Mouse (Mus musculus): ENCODE measurements at regions not wholly inside any gene's neighbourhood (a gene's known extent, or its start where the extent isn't known, plus 50 kb on each side); places are given as distances from the start of the nearest gene placed in this dataset.

DNA sequence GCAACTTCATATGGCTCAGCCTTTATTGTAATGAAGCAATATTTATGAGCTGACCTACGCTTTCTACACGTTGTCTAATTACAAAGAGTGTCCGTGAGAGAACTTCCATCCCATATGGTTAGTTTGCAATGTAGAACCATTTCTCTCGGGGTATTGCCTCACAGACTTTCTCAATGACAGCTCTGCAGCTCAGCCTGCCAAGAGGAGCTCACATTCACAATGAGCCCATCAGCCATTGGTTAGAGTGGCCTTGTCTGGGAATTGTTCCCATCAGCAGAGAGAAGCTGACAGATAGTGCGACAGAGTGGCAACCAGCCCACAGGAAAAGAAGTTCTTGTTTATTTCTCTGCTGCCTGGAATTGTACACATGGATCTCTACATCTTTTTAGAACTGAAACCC lies 409.7 kb downstream of the Zfp704 start:
- ATAC-seq: no peak

DNA sequence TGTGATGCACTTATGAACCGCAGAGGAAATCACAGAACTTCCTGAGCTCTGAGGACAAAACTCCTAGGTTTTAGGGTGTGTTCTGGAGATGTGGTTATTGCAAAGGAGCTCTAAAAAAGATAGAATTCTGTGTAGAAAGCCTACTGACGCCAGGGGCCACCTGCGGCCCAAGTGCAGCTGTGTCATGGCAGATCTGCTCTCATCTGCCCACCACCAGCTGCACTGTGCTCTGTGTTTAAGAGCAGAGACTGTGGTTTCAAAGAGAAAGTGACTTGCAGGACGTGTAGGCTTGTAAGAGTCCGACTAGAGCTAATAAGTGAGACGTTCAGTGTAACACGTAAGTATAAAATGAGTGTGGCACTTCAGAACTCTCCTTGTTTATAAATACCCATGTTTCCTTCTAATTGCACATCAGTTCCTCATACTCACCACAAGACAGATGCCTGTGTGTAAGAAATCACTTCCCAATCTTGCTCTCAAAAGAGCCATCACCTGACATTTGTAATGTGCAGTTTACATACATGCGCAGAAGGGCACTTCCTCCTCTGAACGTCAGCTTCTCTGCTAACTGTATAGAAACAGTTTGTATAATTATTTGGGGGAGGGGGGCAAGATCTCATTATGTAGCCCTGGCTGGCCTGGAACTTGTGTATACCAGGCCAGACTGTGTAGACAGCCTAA lies 411.1 kb downstream of the Zfp704 start:
- peak; percentile 75 for ATAC-seq

DNA sequence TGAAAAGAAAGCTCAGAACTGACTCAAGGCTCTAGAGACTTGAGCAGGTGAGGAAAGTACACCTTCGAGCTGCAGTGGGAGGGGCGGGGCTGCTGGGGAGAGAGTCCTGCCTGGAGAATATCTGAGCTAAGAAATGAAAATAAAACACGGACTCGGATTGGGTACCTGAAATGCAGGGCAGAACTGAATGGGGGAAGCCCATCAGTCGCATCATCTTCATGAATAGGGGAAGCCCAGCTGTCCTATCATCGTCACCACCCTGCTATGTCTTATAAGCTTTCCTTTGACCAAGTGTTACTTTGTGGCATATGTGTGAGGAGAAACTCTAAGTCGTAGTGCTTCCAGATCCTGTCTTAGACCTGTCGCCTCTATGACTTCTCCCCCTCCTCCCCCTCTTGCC lies 414.1 kb downstream of the Zfp704 start:
- ATAC-seq: no peak

DNA sequence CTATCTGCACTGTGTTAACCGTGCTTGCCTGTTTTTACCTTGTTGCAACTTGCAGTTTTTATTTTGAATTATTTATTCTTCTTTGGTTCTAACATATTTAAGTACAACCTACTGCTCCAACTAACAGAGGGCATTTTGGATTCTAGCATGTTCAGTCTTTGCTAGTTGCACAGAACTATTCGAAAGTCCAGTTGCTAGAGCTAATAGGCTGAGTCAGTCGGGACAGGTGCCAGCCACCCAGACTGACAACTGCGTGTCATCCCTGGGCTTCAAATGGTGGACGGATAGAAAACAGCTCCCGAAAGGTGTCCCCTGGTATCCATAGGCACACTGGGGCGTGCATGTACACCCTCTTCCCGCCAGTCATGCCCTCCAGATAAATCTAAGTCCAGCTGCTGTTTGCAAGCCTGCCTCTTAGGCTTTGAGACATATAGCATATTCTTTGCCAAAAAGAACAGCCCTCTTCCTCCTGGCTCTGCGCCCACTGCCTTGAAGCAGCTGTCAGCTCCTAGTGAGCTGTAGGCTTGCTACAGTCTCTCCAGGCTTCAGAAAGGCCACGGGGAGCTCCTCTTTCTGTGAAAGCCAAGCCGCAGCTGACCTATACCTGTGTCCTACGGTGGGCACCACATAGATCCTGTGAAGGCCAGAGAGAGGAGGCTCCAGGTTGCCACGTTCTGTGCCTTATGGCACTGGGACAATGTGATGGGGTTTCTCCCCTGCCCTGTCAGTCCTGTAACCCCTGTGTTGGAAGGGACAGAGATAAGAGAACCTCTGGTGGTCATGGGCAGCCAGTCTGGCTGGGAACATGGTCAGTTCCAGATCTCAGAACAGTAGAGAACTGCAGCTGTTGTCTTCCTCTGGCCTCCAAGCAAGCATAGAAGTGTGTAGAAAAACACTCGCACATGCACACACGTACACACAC lies 420.3 kb downstream of the Zfp704 start:
- no peak for ATAC-seq

DNA sequence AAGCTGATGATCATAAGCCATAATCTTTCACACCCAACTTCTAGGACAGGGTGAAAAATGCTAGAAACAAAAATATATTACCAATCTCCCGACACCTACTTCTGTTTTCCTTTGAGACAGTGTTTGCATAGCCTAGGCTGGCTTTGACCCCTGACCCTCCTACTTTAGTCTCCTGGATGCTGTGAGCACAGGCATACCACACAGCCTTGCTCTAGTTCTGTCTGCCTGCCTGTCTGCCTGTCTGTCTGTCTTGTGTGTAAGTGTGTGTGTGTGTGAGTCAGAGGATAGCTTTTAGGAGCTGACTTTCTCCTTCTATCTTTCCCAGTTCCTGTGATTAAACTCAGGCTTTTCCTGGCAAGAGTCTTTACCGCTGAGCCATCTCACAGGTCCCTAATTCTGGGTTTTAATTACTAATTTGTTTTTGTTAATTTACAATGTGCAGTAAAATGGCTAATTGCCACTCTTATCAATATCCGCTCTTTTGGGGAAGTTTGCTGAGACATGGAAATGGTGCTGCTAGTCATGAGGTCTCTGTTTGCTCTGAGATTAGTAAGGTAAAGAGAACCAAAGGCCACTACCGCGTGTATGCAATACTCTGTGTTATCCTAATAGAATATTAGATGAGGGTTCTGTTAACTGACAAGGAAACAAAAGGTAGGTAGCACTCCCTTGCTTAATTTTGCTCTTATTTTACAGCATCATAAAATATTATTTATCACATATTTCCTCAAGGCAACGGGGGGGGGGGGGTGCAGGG lies 423.3 kb downstream of the Zfp704 start:
- no peak for ATAC-seq

DNA sequence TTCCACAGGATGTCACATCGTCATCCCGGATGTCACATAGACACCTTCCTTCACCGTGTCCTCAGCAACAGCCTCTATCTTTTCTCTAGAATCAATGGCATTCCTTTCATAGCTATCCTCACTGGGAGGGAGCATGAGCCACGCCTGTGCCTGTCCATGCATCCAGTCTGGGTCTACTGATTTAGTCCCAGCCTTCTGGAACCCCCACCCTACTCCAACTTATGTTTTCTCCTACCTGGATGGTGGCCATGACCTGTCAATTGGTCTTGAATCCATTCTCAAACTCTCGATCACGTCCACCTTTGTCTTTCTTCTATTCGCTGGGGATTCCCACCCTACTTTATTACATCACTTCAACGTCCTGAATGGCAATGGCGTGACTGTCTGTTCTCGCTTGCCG lies 428.3 kb downstream of the Zfp704 start:
- no peak for ATAC-seq

DNA sequence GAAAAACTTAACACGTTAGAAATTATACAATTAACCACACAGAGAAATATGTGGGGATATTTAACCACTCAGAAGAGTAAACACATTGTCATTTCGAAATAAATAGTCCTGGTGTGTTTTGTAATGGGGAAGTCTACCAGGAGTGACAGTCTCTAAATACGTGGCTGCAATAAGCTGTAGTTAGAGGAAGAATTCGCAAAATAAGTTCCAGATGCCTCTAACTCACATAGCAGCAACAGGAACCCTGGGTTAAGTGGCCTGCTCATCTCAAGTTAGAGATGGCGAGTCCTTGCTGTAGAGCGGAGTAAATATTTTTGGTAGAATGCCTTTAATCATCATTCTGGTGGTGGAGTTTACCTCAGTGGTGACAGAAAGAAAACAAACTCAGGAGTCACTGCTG lies 430.2 kb downstream of the Zfp704 start:
- ATAC-seq: no peak

DNA sequence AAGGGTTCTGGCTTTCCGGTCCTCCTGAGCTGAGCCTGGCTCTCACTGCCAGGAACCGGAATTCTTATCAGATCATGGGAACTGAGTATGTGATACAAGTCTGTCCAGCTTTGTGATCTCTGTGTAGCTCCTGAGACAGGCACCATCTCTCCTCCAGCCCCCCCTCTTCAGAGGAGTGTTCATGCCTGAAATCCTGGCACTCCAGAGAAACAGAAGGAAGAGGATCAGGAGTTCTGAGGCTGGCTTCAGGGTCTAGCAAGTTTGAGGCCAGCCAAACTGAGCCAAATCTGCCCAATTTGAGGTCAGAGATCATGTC lies 435.4 kb downstream of the Zfp704 start:
- no peak for ATAC-seq

DNA sequence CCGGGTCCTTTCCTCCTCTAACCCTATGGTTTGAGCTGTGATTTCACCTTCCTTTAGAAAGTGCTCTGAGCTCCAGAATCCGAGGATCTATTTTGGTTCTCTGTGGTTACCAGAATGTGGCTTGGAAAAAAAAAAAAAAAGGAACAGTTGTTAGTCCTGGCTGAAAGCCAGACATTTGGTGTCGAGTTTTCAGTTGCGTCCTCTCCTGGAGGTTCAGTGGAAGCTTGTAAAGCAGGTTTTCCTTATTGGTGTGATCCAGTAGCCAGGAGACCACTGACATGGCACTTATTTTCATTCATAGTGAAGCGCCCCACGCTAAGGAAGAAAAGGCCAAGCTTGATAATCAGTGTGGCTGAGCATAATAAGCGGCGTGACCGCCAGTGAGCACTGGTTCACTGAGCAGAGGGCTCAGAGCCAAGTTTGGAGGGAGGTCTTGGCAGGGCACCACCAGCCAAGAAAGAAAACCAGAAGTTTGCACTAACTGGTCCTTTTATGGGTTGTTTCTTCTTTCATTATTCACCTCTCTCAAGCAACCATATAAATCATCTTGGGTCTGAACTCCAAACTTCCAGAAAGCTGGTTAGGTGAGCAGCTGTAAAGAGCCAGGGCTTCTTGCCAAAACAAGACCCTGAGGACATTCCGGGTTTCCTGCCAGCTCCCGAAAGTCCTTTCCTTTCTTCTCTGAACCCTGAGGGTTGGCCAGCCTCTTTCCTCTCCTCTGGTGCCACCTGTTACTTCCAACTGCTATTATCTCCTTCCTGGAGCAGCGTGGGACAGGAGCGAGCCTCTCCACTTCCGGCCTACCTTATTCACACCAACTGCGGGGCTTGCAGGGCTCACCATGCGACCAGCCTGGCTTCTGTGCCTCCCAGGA lies 436.0 kb downstream of the Zfp704 start:
- ATAC-seq: no peak

DNA sequence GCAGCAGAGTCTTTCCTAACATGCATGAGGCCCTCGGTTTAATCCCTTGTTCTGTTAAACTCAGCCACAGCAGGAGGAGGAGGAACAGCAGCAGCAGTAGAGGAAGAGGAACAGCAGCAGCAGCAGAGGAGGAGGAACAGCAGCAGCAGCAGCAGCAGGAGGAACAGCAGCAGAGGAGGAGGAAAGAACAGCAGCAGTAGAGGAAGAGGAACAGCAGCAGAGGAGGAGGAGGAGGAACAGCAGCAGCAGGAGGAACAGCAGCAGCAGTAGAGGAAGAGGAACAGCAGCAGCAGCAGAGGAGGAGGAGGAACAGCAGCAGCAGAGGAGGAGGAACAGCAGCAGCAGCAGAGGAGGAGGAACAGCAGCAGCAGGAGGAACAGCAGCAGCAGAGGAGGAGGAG lies 437.9 kb downstream of the Zfp704 start:
- no peak for ATAC-seq

DNA sequence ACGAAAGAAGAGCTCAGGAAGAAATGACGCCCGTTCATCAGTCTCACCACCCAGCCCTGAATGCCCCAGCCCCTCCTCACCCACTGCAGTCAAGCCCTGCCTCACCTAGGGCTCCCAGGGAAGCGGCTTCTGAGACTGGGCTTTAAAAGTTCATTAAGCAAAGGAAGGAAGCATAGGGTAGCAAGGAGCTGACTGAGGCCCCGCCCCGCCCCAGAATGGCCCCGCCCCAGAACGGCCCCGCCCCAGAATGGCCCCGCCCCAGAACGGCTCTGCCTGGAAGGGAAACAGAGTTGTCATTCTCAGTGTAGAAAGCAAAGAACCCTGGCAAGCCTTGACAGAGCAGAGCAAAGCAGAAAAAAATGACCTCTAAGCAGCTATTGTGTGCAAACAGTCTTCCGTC lies 440.9 kb downstream of the Zfp704 start:
- no peak for ATAC-seq

DNA sequence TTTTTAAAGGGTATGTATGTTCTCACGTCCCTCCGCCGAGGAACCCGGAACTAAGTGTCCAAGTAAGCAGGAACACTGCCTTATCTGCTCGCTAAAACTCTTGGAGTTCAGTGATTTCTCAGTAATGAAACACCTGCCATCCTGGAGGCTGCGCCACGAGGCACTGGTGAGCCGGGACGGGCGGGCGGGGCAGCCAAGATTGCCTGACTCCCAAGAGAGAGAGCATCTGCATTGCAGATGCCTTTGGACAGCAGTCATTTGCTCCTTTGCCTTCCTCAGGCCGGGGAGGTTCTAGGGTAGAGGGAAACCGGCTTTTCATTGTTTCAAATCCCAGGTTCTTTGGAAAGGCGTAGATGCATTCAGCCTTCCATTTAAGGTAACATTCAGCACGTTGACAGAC lies 450.8 kb downstream of the Zfp704 start:
- ATAC-seq: no peak

DNA sequence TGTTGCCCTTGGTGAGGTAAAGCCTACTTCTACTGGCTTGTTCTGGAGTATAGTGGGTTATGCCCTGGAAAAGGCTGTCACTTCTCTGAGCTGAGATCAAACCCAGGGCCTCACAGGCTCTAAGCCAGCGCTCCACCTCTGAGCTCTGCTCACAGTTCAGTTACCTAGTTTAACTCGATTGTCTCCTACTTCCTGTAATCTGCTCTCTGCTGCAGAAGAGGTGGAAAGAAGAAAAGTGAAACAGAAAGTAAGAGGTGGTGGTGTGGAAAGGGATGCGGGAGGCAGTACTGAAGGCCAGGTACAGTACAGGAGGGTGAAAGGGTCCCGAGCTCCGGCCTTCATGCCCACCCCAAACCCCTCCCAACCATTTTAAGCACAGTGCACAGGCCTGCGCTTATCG lies 455.7 kb downstream of the Zfp704 start:
- ATAC-seq: peak; percentile 84

DNA sequence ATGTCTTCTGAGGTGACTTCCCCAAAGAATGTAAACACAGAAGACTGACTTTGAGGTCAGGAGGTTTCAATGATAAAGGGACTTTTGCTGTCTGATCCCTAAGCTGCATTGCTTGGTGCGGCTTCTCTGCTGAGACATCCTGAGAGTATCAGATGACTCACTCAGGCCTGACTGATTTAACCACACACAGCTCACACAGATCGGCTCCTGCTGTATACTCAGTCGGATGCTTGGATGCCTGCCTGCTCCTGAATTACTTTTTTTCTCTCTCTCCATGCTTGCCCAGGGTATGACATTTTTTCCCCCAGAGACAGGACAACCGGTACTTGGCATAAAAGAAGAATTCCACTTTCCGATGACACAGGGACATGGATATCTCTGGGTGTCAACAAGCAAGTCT lies 456.2 kb downstream of the Zfp704 start:
- peak; percentile 86 for ATAC-seq

DNA sequence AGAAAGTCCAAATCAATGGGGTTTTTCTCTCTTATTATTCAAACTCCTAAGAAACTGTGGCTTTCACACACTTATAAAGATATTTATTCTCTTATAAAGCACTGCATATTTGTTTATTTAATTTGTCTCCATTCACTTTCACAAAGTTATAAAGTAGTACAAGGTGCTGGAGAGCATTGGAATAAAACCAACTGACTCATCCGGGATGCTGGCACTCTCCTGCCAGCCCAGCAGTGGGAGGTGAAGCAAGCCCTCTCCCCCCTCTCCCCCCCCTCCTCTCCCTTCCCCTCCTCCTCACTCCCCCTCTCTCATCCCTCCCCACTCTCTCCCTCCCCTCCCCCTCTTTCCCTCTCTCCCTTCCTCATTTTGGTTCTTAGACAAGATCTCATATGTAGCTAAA lies 457.6 kb downstream of the Zfp704 start:
- no peak for ATAC-seq

DNA sequence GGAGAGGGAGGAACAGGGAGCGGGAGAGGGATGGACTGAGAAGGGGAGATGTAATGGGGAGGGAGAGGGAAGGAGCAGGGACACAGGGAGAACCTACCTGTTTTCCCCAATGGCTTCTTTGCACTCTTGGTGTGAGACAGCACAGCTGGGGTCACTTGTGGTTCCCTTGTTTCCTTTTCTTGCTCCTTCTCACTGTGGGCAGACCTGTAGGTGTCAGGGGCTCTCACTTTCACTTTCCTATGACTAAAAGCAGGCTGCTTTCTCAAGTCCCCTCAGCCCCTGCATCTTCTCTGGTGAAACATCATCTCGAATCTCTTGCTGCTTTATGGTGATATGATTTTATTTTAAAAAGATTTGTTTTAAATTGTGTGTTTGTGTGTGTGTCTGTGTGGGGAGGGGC lies 458.3 kb downstream of the Zfp704 start:
- ATAC-seq: peak; percentile 20

DNA sequence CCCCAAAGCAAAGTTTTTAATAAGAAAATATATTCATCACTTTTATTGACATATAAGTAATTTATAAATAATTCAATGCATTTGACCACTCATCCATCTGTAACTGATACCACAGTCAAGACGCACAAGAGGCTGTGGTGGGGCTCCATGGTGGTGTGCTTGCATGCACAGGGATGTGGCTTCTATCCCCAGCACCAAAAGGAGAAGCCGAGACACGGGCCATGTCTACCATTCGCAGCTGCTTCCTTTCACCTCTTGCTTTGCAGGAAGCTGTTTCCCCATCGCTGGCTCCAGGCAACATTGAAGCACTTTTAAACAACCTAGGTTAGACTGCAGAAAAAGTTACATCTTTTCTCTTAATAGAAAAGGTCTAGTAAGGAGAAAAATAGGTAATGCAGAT lies 461.3 kb downstream of the Zfp704 start:
- no peak for ATAC-seq

DNA sequence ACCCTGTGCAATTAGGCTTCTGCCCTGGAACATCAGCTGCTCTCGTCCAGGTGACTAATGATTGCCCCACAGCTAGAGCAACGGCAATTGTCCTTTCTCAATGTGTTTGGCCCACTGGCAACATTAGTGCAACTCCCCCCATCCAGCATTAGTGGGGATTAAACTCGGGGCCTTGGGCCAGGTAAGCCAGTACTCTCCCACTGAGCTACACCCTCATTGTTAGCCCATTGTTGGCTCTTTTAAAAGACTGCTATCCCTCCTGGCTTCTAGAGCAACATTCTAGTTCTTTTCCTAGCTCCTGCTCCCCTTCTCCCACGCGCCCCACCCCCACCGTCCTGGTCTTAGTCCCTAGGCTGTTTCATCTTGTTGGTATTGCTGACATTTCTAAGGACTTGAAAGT lies 463.4 kb downstream of the Zfp704 start:
- ATAC-seq: no peak

DNA sequence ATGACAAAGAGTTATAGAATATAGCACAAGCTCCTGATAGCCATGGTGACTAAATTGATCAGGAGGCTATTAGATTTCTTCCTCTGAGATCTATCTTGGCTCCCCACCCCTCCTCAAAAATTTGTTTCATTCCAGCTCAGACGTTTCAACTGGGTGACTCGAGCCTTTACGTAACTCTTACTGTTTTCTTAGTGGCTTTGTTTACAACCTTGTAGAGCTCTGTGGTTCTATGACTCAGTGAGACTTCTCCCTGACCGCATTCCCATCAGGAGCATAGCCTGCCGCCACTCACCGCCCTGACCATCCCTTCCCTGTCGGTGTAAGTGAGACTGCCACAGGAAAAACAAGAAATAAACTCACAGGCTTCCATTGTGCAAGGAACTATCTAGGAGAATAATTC lies 464.3 kb downstream of the Zfp704 start:
- ATAC-seq: no peak

DNA sequence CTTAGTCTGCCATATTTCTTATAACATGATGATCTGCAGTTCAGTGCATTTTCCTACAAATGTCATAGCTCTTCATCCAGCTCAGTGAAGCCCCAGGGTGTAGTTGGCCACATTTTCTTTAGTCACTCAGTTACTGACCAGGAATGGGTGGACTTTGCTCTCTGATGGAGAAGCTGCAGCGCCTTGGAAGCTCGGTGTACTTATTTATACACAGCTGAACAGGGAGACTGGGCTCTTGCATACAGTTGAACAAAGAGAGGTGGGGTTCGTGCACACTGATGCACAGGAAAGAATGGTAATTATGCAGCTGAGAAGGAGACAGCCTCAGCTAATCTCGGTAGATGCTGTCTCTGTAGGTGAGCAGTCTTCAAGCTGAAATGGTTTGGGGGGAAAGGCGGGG lies 468.0 kb downstream of the Zfp704 start:
- no peak for ATAC-seq

DNA sequence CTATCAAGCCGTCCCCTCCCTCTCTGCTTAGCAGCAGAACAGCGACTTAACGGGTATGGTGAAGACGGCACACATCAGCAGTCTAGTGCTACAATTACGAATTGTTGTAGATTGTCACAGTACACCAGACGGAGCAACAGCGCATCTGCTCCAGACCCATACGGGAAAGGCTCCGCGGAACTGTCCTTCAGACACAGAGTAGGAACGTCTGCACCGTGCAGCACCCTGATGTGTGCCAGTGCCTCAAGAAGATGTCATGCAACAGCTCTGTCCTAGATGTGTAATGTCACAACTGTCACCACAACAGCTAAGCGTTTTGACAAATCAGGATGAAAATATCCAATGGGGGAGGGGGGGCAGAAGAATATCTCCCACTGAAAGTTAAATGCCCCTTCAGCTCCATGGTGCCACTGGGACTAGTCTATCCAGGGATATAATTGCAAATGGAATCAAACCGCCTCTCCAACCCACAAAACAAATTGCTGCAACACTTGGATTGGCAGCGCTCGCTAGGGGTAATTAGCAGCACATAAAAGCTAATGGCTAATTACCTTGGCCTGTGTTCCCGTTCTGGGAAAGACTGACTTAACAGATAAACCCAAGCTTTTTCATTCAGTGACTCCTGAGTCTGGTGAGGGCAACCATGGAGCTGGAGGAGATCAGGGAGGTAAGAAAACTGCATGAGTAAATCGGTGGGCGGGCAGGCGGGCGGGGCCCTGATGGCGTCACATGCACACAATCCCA lies 472.6 kb downstream of the Zfp704 start:
- no peak for ATAC-seq

DNA sequence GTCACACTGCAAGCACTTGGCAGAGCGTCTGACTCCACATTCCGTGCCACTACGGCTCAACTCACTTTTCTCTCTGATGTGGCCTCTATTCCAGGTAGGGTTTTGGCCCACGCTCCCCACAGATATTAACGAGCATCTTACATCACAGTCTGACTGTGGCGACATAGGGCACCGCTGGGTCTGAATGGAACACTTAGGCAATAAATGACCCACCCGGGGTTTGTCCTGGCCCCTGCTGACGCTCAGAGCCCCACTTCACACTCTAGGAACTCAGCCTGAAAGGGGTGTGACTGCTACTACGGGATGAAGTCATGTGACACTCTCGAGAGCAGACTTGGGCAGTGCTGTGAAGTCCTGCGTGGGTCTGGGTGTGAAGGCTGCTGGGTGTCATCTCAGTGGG lies 475.9 kb downstream of the Zfp704 start:
- ATAC-seq: no peak
